Mouse (Mus musculus): ENCODE data around the gene Sbk1.

DNA sequence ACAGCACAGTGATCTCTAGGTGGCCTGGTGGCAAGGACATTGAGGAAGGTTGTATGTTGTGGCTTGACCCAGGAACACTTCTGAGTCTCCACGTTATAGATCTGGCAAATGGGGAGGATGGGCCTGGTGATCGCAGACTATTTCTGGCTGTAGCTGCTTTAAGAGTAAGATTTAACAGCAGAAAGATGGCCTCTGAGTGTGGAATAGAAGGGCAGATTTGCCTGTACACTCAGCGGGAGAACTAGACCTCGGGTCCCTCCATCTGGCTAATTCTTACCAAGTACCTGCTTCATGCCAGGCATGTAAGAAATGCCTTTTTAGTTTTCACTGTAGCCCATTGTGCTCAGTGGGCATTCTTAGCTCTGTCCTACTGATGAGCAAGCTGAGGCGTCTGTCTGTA lies 6.4 kb downstream of the Sbk1 start:
- TF ChIP-seq POLR2A (IDR thresholded peaks at IDR 0.05; ENCODE audit: borderline replicate concordance, insufficient read depth, low read length) (no peak), CTCF (IDR thresholded peaks at IDR 0.05; ENCODE audit: borderline replicate concordance, insufficient read depth, low read depth, low read length) (no peak)

Measured in cerebellum, adult 2 months (tissue).